Mouse (Mus musculus) cortical plate, adult 2 months (tissue): ENCODE measurements around the gene Plcb3.

ENCODE experiments used
- CTCF ChIP-seq: fragments of 200-500 bp; IDR thresholded peaks from 2 replicates; pipeline ENCODE4 v1.5.1; 2011; ENCODE audit warnings: mild to moderate bottlenecking, control low read depth, low read length; ENCODE audit not compliant: insufficient read depth; ENCODE audit errors: extremely low read depth
- POLR2A ChIP-seq: fragments of 200-500 bp; IDR thresholded peaks from 2 replicates; pipeline ENCODE4 v1.6.1; 2011; ENCODE audit warnings: mild to moderate bottlenecking, low read length, control low read depth; ENCODE audit not compliant: insufficient read depth; ENCODE audit errors: extremely low read depth

GRCm38 (mm10) chr19:6913036-6913435 lies 63.2 kb downstream of the Plcb3 start:
- no peak for TF ChIP-seq CTCF
- no peak for TF ChIP-seq POLR2A
